Mouse (Mus musculus) lung, embryonic 15.5 days (tissue): Measurements from ENCODE around the gene Zbtb21. TPM values are rescaled to one million over a fixed set of nuclear protein-coding genes. Genes with fewer than 3 reads are reported as not detected.

Experiments used
- ATAC-seq: fragments of 200-750 bp; cut with Nextera tagmentation; 2 replicates; pipeline ENCODE4 v1.8.0; 2017; ENCODE audit warnings: moderate number of reproducible peaks, borderline replicate concordance; ENCODE audit not compliant: low FRiP score, low TSS enrichment; ENCODE audit errors: extremely low read depth
- H3K27ac ChIP-seq: fragments of 300-500 bp; sonication (generic); 2 replicates; pipeline ENCODE4 v1.5.1; 2015; ENCODE audit warnings: moderate library complexity, mild to moderate bottlenecking, inconsistent platforms
- H3K27me3 ChIP-seq: fragments of 300-500 bp; sonication (generic); 2 replicates; pipeline ENCODE4 v1.6.1; 2015; ENCODE audit warnings: inconsistent platforms
- H3K36me3 ChIP-seq: fragments of 300-500 bp; sonication (generic); 2 replicates; pipeline ENCODE4 v1.6.1; 2015; ENCODE audit warnings: inconsistent platforms
- H3K4me1 ChIP-seq: fragments of 300-500 bp; sonication (generic); 2 replicates; pipeline ENCODE4 v1.6.1; 2015; ENCODE audit warnings: inconsistent platforms
- H3K4me2 ChIP-seq: fragments of 300-500 bp; sonication (generic); 2 replicates; pipeline ENCODE4 v1.6.1; 2015; ENCODE audit warnings: inconsistent platforms, mild to moderate bottlenecking, moderate library complexity
- H3K4me3 ChIP-seq: fragments of 300-500 bp; sonication (generic); 2 replicates; pipeline ENCODE4 v1.5.1; 2015; ENCODE audit warnings: mild to moderate bottlenecking, inconsistent platforms
- H3K9ac ChIP-seq: fragments of 300-500 bp; sonication (generic); 2 replicates; pipeline ENCODE4 v1.6.1; 2015; ENCODE audit warnings: inconsistent platforms
- H3K9me3 ChIP-seq: fragments of 300-500 bp; sonication (generic); 2 replicates; pipeline ENCODE4 v1.6.1; 2016; ENCODE audit warnings: inconsistent platforms
- whole genome bisulfite sequencing: fragments of 180-500 bp; shearing (Covaris S2); methylation state at CpG from one replicate; pipeline ENCODE4 v1.1.7; 2015; 5-methylcytosine and 5-hydroxymethylcytosine counted together
- polyA plus RNA-seq: library from polyadenylated mRNA; unstranded; fragments of >200 nt; fragmentation: Nextera tagmentation; extraction: Ambion mirVana; gene quantifications from 2 replicates; pipeline ENCODE4 v1.2.1, GENCODE M21; 2015

Gene Zbtb21
- polyA plus RNA-seq, 1 experiment from 2014 or later: 11.0 TPM

DNA sequence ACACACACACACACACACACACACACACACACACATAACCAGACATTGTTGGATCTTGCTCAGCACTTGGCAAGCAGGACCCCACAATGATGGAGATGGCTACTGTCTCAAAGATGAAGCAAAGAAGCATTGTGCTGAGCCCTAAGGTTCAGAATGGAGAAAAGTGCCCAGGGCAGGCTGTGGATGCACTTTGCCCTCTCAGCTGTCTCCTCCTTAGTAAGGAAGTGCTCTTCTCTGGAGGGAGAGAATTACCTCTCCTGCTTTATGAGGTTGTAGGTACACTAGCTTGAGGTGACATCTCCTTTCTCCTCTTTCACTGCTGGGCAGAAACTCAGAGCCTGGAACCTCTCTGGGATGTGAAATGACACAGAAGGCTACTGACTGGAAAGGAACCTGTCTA lies 49.5 kb downstream of the Zbtb21 start:
- Histone ChIP-seq H3K27ac (no peak overlapping the region), H3K4me1 (no peaks in the 10 kb centered on the region), H3K4me2 (no peak overlapping the region), H3K4me3 (no peak overlapping the region), H3K9ac (no peak overlapping the region), H3K9me3 (no peaks in the 10 kb centered on the region), H3K36me3 (no peaks in the 10 kb centered on the region), H3K27me3 (no peaks in the 10 kb centered on the region)
- no peak for ATAC-seq

DNA sequence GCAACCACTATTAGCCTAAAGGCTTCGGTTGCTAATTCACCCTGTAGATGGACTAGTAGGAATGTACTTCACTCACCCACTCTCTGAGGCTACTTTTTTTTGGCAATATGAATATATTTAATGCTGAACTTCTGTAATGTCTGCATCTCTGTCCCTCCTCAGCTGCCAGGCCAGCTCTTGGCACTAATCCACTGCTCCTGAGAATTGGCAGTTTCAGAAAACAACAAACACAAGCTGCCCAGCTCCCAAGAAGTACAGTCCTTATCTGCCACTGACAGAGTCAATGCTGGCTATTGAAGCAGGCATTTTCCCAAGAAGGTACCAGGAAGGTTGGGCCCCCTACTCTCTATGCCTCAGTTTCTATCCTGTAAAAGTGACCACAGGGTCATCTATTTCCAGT lies 53.1 kb downstream of the Zbtb21 start:
- no peak overlapping the region for H3K4me3 ChIP-seq
- no peak overlapping the region for H3K4me2 ChIP-seq
- H3K36me3 ChIP-seq: no peaks in the 10 kb centered on the region
- no peaks in the 10 kb centered on the region for H3K4me1 ChIP-seq
- no peaks in the 10 kb centered on the region for H3K9me3 ChIP-seq
- 97% methylated on average over 1 of the region's 1 CpGs for WGBS
- ATAC-seq: no peak
- H3K27me3 ChIP-seq: no peaks in the 10 kb centered on the region
- no peak overlapping the region for H3K9ac ChIP-seq
- H3K27ac ChIP-seq: no peak overlapping the region

DNA sequence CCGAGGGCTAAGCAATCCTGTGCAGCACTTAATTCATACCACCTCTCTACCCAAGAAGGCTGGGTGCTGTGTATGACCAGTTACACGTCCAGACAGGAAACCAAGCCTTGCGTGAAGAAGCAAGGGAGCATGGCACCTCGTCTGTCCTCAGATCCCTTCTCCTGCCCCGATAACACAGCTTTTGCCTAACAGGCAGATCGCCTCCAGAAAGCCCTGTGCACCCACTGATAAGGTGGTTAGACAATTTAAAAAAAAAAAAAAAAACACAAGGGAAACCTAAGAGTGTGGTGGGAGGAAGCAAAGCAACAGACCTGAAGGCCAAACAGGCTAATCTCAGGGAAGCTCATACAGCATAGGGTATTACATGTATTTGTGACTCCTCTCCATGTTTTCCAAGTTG lies 54.9 kb downstream of the Zbtb21 start:
- Histone ChIP-seq H3K27me3 (no peaks in the 10 kb centered on the region), H3K4me3 (no peak overlapping the region), H3K9ac (no peak overlapping the region), H3K4me2 (no peak overlapping the region), H3K9me3 (no peaks in the 10 kb centered on the region), H3K27ac (no peak overlapping the region), H3K4me1 (no peaks in the 10 kb centered on the region), H3K36me3 (no peaks in the 10 kb centered on the region)
- ATAC-seq: no peak
- WGBS: 70% methylated on average over 6 of the region's 6 CpGs

DNA sequence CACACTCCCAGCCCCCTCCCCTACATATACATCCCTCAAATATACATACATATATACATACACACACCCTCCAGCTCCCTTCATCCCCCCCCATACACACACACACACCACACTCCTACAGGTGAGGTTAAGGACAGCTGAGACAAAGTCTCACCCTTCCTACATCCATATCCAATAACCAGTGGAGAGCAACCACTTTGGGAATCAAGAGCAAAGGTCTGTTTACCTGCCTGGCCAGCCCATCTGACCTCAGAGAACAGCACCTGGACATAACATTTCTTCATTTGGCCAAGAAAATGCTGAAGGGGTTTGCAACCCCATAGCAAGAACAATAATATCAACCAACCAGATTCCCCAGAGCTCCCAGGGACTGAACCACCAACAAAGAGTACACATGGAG lies 56.1 kb downstream of the Zbtb21 start:
- H3K9me3 ChIP-seq: no peaks in the 10 kb centered on the region
- H3K9ac ChIP-seq: no peak overlapping the region
- no peaks in the 10 kb centered on the region for H3K4me1 ChIP-seq
- H3K27ac ChIP-seq: no peak overlapping the region
- H3K4me2 ChIP-seq: no peak overlapping the region
- H3K27me3 ChIP-seq: no peaks in the 10 kb centered on the region
- no peaks in the 10 kb centered on the region for H3K36me3 ChIP-seq
- no peak overlapping the region for H3K4me3 ChIP-seq
- ATAC-seq: no peak

DNA sequence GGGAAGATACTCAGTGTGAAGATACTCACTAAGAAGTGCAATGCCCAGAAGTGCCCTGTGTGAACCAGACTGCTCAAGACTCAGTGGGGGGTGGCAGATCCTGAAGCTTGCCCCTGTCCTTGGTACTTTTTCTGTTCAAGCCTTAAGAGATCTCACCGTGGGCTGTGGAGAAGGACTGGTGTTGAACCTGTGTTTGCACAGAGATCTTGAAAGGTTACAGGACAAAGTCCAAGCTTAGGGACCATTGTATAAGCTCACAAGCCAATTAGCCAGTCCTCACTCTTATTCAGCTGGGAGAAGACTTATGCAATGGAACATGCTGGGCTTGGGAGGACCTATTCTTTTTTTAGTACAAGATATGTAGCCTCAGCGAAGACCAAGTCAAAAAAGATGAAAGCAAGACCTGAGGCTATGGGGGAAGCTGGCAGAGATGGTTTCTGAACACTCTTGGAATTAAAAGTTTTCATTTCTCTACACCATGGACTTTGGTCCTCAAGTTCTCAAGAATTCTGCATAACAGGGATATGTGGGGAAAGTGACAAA lies 56.9 kb downstream of the Zbtb21 start:
- Histone ChIP-seq H3K27me3 (no peaks in the 10 kb centered on the region), H3K4me2 (no peak overlapping the region), H3K9me3 (no peaks in the 10 kb centered on the region), H3K4me3 (no peak overlapping the region), H3K27ac (no peak overlapping the region), H3K36me3 (no peaks in the 10 kb centered on the region), H3K9ac (no peak overlapping the region), H3K4me1 (no peaks in the 10 kb centered on the region)
- no peak for ATAC-seq
- WGBS: 63% methylated on average over 2 of the region's 2 CpGs

DNA sequence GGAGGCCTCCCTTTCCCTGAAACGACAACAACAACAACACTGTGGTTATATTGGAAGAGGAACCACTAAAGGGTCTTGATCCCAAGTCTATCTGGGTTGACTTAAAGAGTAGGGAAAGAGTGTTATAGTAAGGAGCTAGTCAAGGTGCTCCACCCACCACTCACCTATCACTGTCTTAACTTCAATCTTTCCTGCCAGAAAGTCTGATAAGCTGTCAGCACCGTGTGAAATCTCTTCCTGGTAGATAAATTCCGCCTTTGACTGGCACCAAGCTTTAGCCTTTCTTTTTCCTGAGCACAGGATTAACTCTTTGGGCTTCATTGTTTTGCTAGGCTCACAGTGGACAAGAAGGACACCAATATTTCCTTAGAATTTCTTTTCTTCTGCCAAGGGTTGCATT lies 58.4 kb downstream of the Zbtb21 start:
- Histone ChIP-seq H3K36me3 (no peaks in the 10 kb centered on the region), H3K4me1 (no peaks in the 10 kb centered on the region), H3K27ac (no peak overlapping the region), H3K9ac (no peak overlapping the region), H3K4me3 (no peak overlapping the region), H3K27me3 (no peaks in the 10 kb centered on the region), H3K9me3 (no peaks in the 10 kb centered on the region), H3K4me2 (no peak overlapping the region)
- whole genome bisulfite sequencing: 64% methylated on average over 3 of the region's 3 CpGs
- no peak for ATAC-seq

DNA sequence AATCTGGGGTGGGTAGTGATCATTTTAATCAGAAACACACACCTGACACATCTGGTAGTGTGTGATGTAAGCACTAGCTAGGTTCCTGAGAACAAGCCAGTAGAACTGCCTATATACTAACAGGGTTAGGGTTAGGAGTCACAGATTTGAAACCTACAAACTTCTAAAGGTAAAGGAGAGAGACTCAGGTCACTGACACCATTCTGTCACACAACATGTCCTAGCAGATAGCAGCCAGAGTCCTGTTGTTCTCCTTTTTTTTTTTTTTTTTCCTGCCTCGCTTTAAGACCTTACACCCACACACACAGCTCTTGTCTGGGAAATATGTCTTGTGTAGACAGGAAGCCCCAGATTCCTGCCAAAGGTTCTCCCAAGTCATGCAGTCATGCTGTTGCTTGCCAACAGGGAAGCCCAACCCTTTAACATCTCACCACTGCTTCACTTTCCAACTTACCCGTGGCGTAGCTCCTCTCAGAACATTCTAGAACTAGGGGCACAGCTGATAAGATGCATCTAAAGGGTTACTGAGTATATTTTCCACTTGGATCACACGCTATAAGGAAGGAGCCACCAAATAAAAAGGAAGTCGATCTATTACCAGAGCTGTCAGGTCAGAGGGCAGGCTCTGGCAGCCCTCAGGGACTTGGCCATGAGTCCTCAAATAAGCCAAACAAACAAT lies 64.9 kb downstream of the Zbtb21 start:
- WGBS: 46% methylated on average over 5 of the region's 5 CpGs
- Histone ChIP-seq H3K27ac (0 out of 2 replicates have a peak overlapping the region, but pooled peaks have one; percentile 0), H3K9me3 (no peaks in the 10 kb centered on the region), H3K36me3 (no peaks in the 10 kb centered on the region), H3K4me2 (no peak overlapping the region), H3K27me3 (no peaks in the 10 kb centered on the region), H3K4me1 (peaks cover 8% of the 10 kb centered on the region), H3K4me3 (no peak overlapping the region), H3K9ac (no peak overlapping the region)
- peak; percentile 67; the same call in 1 of the 2 replicates for ATAC-seq

Other genes with a start within 250 kb of the Zbtb21 start
- 15.5 and 16.0 TPM in 2 replicates for gene Ripk4, start 198.8 kb downstream of the Zbtb21 start, polyA plus RNA-seq
- 9.5 and 10.9 TPM in 2 replicates for gene Prdm15, start 110.8 kb downstream of the Zbtb21 start, polyA plus RNA-seq
- 25.1 and 25.3 TPM in 2 replicates for gene C2cd2, start within 50 bp of the Zbtb21 start, polyA plus RNA-seq
- gene B230307C23Rik, start 34.7 kb upstream of the Zbtb21 start, polyA plus RNA-seq: 20.1 and 20.4 TPM in 2 replicates
- gene A630089N07Rik, start 119.8 kb upstream of the Zbtb21 start, polyA plus RNA-seq: 20.2 and 23.4 TPM in 2 replicates